Mouse (Mus musculus) liver, adult (tissue): ENCODE results near the gene Arhgap23.

ENCODE experiments used
- GATA4 ChIP-seq: IDR thresholded peaks from 2 replicates; pipeline ENCODE4 v1.6.1; 2014; ENCODE audit warnings: mild to moderate bottlenecking, low read length; ENCODE audit not compliant: insufficient replicate concordance

The Arhgap23 gene

GRCm38 (mm10) chr11:97402746-97403145, 12.6 kb upstream of the Arhgap23 start:
- no peak for TF ChIP-seq GATA4

DNA sequence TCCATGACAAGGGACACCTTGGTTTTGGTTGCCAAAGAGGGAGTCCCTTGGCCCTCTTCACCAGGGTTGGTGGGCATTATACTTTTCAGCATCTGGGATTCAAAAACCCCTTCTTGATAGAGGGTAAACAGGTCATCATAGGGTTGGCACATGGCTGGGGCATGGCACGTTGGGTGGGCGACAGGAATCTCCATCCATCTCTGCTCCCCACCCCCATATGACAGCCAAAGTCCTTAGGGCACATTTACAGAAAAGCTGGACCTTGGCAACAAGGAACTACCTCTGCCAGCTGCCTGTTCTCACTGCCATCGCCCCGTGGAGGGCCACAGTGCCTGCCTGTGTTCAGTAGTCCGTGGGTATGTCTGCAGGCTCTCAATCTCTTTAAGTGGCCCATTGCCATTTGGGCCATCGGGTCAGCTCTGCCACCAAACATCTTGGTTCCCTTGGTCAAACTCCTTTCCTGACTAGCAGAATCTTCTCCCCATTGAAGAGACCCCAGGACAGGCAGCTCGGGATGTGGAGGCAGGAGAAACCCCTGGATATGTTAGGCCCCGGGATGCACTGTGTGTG, 11.6 kb upstream of the Arhgap23 start:
- no peak for TF ChIP-seq GATA4

- no peak for TF ChIP-seq GATA4
Observed at GRCm38 (mm10) chr11:97404184-97404760, 11.1 kb upstream of the Arhgap23 start.

GRCm38 (mm10) chr11:97404761-97405190, 10.6 kb upstream of the Arhgap23 start:
- TF ChIP-seq GATA4 = no peak

DNA sequence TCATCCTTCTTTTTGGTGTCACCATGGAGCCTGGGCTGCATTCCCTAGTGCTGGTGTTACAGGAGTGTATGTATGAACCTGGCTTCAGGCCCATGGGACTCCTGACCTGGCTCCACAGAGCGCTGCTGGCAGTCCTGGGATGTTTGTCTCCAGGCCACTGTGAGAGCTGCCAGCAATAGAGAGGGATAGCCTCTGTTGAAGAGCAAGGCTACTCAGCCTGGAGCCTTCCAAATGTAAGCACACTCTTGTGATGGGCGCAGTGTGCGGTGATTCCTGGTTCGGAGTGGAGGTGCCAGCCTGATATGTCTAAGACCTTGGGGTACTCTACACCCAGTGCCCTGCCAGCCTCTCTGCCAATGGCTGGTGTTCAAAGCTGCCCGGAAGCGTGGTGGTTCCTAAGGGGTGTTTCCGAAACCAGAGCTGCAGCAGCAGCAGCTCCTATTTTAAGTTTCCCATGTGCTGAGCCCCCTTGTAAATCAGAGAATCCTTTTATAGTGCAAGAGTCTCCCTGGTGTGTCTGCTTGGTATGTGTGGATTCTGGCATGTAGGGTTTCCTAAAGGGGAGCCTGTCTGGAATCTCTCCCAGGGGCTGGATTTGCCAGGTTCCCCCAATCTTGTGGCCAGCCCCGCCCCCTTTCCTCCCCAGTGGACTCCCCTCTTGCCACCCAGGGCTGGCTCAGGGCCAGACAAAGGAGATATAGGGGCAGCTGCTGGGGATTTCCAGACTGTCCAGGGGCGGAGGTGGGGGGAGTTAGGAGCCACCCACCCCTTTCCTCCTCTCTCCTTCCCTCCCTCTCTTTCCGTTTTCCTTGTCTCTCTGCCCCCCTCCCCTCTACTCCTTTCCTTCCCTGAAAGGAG, 9.0 kb upstream of the Arhgap23 start:
- no peak for TF ChIP-seq GATA4

- no peak for TF ChIP-seq GATA4
Observed at GRCm38 (mm10) chr11:97407456-97407855, 7.9 kb upstream of the Arhgap23 start.

- no peak; the same call in 1 of the 2 replicates for TF ChIP-seq GATA4
Observed at GRCm38 (mm10) chr11:97408171-97408570, 7.2 kb upstream of the Arhgap23 start.

GRCm38 (mm10) chr11:97410958-97411357, 4.4 kb upstream of the Arhgap23 start:
- no peak for TF ChIP-seq GATA4

DNA sequence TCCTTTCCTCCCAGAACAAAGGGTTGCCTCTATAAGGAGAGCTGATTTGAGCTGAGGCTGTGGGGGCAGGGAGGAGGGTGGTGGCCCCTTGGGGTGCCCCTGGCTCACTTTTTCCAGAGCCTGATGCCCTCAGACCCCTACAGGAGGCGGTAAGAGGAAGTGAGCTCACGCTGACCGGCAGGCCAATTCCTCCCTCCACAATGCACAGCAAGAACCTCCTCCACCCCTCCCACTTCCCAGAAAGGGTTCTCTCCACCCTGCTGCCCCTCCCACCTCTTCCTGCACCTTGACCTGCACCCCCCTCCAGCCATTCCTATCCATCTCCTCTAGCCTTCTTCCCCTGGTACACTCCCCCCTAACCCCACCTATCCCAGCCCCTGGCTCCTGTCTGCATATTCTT, 3.2 kb upstream of the Arhgap23 start:
- TF ChIP-seq GATA4 = no peak

- TF ChIP-seq GATA4 = no peak
Observed at GRCm38 (mm10) chr11:97412808-97413347, 2.5 kb upstream of the Arhgap23 start.

DNA sequence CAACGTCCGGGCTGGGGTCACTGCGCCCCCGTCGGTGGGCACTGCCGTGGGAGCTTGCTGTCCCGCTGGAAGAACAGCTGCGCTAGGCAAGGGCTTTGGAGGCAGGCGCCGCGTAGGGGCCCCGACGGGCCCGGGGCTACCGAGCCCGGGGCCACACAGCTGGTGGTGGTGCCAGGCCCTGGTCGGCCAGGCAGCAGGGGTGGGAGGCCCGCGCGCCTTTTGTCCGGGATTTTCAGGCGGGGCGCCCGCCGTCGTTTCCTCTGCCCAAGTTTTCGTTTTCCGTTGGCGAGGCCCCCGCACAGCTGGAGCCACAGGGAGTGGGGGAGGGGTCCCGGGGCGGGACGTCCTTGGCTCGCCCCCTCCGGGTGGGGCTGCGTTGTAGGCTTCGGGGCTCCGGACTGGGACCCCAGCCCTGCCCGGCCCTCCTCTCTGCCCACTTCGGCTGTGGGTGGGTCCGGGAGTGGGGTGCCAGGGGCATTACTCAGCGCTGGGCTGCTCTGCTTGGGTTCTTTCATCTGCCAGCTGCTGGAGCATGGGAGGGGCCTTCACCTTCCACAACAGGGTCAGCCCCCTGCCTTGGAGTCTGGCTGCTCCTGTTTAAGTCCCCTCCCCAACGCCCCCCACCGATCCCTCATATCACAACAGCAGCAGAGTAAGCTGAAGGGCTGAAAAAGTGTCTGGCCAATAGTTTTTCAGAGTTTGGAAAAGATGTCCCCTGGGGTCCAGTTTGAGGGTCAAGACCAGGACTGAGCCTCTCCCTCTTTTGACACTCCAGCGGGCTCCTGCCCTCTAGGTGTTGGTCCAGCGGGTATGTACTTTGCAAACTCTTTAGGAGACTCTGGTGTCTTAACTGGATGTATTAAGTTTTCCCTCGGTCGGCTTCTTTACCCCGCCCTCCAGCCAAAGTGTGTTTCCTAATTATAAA, 641 bp downstream of the Arhgap23 start:
- no peak for TF ChIP-seq GATA4

- TF ChIP-seq GATA4 = no peak
Observed at GRCm38 (mm10) chr11:97416637-97417035, 1.3 kb downstream of the Arhgap23 start.

DNA sequence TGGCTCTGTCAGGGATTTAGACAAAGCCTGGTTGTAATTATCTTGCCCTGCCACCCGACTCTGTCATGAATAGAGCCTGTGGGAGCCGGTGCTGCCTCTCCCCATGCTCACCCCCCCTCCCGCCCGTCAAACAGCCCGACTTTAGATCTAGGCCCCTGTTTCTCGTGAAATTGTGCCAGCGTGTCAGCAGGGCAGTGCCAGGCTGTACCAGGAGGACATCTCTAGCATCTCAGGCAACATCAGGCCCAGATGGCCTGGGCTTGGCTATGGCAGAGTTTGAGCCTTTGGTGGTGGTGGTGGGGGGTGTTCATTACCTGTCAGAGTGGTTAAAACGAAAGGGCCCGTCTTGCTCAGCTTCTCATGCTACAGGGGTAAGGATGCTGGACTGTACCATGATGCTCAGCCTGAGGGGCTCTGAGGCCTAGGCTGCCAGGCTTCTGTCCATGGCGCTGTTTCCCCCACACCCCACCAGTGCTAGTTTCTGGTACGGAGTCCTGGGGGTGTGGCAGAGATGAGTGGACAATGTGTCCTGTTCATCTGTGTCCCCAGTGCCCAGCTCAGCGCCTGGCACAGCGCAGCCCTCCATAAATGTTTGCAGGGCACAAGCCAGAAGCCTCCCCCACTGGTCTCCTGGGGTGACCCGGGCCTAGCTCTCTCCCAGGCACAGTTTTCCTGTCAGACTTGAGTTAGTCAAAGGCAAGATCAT, 3.7 kb downstream of the Arhgap23 start:
- TF ChIP-seq GATA4 = no peak

DNA sequence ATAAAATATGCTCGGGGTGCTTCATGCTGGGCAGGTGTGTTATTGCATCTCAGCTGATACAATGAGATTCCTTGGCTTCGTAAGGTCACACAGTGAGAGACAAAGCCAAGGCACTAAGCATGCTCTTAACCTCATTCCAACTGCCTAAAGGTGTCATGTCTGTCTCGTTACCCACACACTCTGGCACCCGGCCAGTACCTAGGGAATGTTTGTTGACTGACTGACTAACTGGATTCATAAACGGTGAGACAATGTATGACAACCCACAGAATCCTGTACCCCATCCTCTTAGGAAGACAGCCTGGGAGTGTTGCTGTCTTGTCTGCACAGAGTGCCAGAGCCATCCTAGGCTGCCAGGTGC, 4.2 kb downstream of the Arhgap23 start:
- no peak for TF ChIP-seq GATA4
